Mouse (Mus musculus) skeletal muscle tissue, adult 2 months (tissue): ENCODE measurements at regions not wholly inside any gene's neighbourhood (a gene's known extent, or its start where the extent isn't known, plus 50 kb on each side); places are given as distances from the start of the nearest gene placed in this dataset.
"Not testable (repeated sequence)": the region's sequence is repeated elsewhere in the genome, so short reads cannot be mapped to it uniquely, and the experiment has no call there.

Source experiments
- DNase-seq: peaks from one replicate; pipeline ENCODE4 v3.0.0-alpha.2; 2012; ENCODE audit warnings: low read depth, low spot score

- no peak for DNase-seq
Observed at GRCm38 (mm10) chr3:134330943-134331342, 94.7 kb downstream of the Cxxc4 start.

- no peak for DNase-seq
Observed at GRCm38 (mm10) chr3:134331499-134332153, 95.3 kb downstream of the Cxxc4 start.

GRCm38 (mm10) chr3:134339093-134339695 is 102.9 kb downstream of the Cxxc4 start:
- DNase-seq, result not testable (repeated sequence)

GRCm38 (mm10) chr3:134365948-134366347 is 129.7 kb downstream of the Cxxc4 start:
- DNase-seq, result no peak

GRCm38 (mm10) chr3:134366761-134367160 is 130.5 kb downstream of the Cxxc4 start:
- DNase-seq, result no peak

- no peak for DNase-seq
Observed at GRCm38 (mm10) chr3:134368591-134368990, 132.3 kb downstream of the Cxxc4 start.

GRCm38 (mm10) chr3:134369126-134369525 is 132.8 kb downstream of the Cxxc4 start:
- DNase-seq, result no peak

GRCm38 (mm10) chr3:134379549-134379948 is 143.3 kb downstream of the Cxxc4 start:
- no peak for DNase-seq

GRCm38 (mm10) chr3:134390472-134391336 is 154.4 kb downstream of the Cxxc4 start:
- DNase-seq, result peak; percentile 9

GRCm38 (mm10) chr3:134400395-134401090 is 164.3 kb downstream of the Cxxc4 start:
- no peak for DNase-seq

GRCm38 (mm10) chr3:134415606-134416328 is 179.5 kb downstream of the Cxxc4 start:
- no peak for DNase-seq

GRCm38 (mm10) chr3:134427633-134428032 is 191.3 kb downstream of the Cxxc4 start:
- no peak for DNase-seq

- DNase-seq, result no peak
Observed at GRCm38 (mm10) chr3:134466611-134467010, 230.3 kb downstream of the Cxxc4 start.

- no peak for DNase-seq
Observed at GRCm38 (mm10) chr3:134487280-134487679, 251.0 kb downstream of the Cxxc4 start.

- DNase-seq, result no peak
Observed at GRCm38 (mm10) chr3:134489966-134490543, 253.8 kb downstream of the Cxxc4 start.

- no peak for DNase-seq
Observed at GRCm38 (mm10) chr3:134509702-134510101, 273.4 kb downstream of the Cxxc4 start.

GRCm38 (mm10) chr3:134525795-134526194 is 289.5 kb downstream of the Cxxc4 start:
- DNase-seq, result no peak

- DNase-seq, result no peak
Observed at GRCm38 (mm10) chr3:134560144-134560543, 268.7 kb upstream of the Tacr3 start.

- no peak for DNase-seq
Observed at GRCm38 (mm10) chr3:134578759-134579158, 250.0 kb upstream of the Tacr3 start.

- no peak for DNase-seq
Observed at GRCm38 (mm10) chr3:134588630-134589029, 240.2 kb upstream of the Tacr3 start.

- DNase-seq, result no peak
Observed at GRCm38 (mm10) chr3:134602919-134603318, 225.9 kb upstream of the Tacr3 start.
